Mouse (Mus musculus): ENCODE results near the gene Ppp1r9b.

- no peak for TF ChIP-seq POLR2A (IDR thresholded peaks at IDR 0.05; ENCODE audit: low read depth, low read length)
- no peak for TF ChIP-seq CTCF (conservative IDR thresholded peaks at IDR 0.05; ENCODE audit: insufficient read depth, insufficient read length, low read depth, low read length)
Measured at GRCm38 (mm10) chr11:94943054-94943453, 47.8 kb upstream of the Ppp1r9b start.

Data from kidney, adult 2 months (tissue).